Mouse (Mus musculus): ENCODE measurements around the gene Arfgef3.

GRCm38 (mm10) chr10:18640596-18640995, 103.2 kb downstream of the Arfgef3 start:
- TF ChIP-seq CTCF (conservative IDR thresholded peaks at IDR 0.05; ENCODE audit: low read length) (no peak), NANOG (IDR thresholded peaks at IDR 0.05; ENCODE audit: borderline replicate concordance, low read length) (no peak), POU5F1 (IDR thresholded peaks at IDR 0.05; ENCODE audit: borderline replicate concordance, low read length) (no peak)
